Mouse (Mus musculus) left cerebral cortex, postnatal 4 days (tissue): ENCODE measurements around the gene Skida1. TPM values are rescaled to one million over a fixed set of nuclear protein-coding genes. Genes with fewer than 3 reads are reported as not detected.

ENCODE experiments used
- DNase-seq: peaks from one replicate; pipeline ENCODE4 v3.0.0-alpha.2; 2022
- intact Hi-C: fragments of 180-260 bp; cut with DNase I; formaldehyde crosslinking; loops from one replicate; pipeline ENCODE4 v1.15.1; 2025
- microRNA-seq: library from miRNA; unstranded; fragments of <30 nt; microRNA quantifications from one replicate; pipeline ENCODE4 v1.2.0, GENCODE M21; 2022
- total RNA-seq, 2 experiments: library from RNA; stranded (reverse); gene quantifications; 2 replicates each; pipeline ENCODE4 v1.2.3; 2021

Skida1 gene
- total RNA-seq, 2 experiments from 2014 or later = 11.6 to 13.9 TPM

- intact Hi-C loops = loop anchor here (10.0 kb wide), 1 partner anchor 592 kb away; no protein-coding TSS in a partner anchor
- DNase-seq = peak; percentile 64
These were observed 22.5 kb downstream of the Skida1 start for GRCm38 (mm10) chr2:18026116-18026947.

- intact Hi-C loops = loop anchor here (10.0 kb wide), 1 partner anchor 591 kb away; no protein-coding TSS in a partner anchor
- DNase-seq = no peak
These were observed 23.1 kb downstream of the Skida1 start for GRCm38 (mm10) chr2:18025781-18026115.

GRCm38 (mm10) chr2:18025116-18025515 lies 23.7 kb downstream of the Skida1 start:
- DNase-seq = no peak
- intact Hi-C loops = loop anchor here (10.0 kb wide), 1 partner anchor 590 kb away; no protein-coding TSS in a partner anchor

GRCm38 (mm10) chr2:18022886-18023285 lies 26.0 kb downstream of the Skida1 start:
- intact Hi-C loops = loop anchor here (5.0 to 10.0 kb wide), 2 partner anchors 171 to 588 kb away; no protein-coding TSS in a partner anchor
- DNase-seq = no peak

DNA sequence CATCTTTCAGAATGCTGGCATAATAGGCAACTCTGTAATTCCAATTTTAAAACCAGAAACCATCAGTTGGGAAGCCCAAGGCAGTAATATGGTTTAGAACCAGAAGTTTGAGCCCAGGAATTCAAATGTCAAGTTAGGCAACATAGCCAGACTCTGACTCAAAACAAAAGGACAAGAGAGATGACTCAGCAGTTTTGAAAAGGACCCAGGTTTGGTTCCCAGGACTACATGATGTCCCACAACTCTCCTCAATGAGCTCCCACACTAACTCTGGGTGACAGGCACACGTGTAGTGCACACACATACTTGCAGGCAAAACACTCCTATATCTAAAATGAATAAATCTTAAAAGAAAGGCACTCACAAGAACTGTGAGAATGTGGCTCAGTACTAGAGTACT lies 29.7 kb downstream of the Skida1 start:
- DNase-seq = no peak
- intact Hi-C loops = no loop called here

DNA sequence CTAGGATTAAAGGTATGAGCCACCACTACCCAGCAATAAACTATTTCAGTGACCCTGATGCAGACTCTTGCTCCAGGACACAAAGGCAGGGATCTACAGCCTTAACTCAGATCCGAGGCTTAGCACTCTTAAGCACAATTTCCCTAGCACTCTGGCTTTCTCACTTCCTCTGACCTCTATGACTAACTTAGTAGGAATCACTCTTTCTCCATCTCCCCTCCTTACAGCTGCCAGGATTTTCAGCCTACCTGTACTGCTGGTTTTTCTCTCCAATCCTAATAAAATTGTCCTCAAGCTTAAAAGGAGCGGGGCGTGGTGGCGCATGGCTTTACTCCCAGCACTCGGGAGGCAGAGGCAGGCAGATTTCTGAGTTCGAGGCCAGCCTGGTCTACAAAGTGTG lies 31.5 kb downstream of the Skida1 start:
- no peak for DNase-seq
- intact Hi-C loops = no loop called here

DNA sequence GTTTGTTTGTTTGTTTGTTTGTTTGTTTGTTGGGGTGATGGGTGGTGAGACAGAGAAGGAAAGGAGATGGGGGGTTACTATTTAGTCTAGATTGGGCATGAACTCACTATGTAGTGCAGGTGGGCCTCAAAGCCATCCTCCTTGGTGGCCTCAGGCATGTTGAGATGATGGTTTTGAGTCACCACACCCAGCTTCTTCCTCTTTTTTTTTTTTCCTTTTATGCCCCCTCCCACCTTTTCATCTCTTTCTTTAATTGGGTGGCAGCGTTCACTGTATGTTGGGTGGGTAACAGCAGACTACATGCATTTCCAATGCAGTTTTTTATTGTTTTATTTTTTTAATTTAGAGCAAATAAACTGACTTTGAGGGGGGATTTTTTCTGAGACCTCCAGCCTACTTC lies 32.2 kb downstream of the Skida1 start:
- no peak for DNase-seq
- intact Hi-C loops = no loop called here

DNA sequence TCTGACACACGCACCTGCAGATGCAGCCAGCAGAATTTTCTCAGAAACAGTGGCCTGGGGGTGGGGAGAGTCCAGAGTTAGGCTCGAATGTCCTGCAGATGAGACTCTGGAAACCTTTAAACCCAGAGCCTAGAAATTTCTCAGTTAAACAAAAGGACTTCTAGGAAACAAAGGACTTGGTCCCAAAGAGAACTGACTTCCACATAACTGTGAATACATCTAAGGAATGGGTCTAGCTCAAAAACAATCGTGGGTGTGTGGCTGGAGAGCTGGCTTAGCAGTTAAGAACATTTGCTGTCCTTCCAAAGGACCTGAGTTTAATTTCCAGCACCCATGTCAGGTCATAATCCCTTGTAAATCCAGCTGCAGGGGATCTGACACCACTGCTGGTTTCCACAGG lies 33.3 kb downstream of the Skida1 start:
- DNase-seq = no peak
- intact Hi-C loops = no loop called here

DNA sequence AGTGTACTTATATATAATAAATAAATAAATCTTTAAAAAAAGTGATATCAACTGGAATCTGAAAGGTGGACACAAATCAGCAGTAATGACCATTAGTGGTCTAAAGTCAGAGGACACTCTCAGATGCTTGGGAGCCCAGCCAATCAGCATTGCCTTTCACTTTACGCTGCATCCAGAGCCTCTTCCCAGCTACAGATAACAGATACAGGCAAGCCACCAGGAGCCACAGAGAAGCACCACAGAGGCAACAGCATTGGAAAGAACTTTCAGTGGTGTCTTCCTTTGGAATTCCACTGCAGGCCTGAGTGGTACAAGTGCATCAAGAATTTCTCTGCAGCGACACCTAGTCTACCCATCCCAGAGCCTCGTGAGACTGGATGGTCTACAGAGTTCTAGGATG lies 36.0 kb downstream of the Skida1 start:
- intact Hi-C loops = no loop called here

GRCm38 (mm10) chr2:18011226-18011625 lies 37.6 kb downstream of the Skida1 start:
- no peak for DNase-seq
- intact Hi-C loops = no loop called here

More for the DNA sequence above, 36.0 kb downstream of the Skida1 start:
- DNase-seq = no peak

GRCm38 (mm10) chr2:18005137-18005536 lies 43.7 kb downstream of the Skida1 start:
- DNase-seq = no peak
- intact Hi-C loops = no loop called here

GRCm38 (mm10) chr2:18004286-18004685 lies 44.6 kb downstream of the Skida1 start:
- intact Hi-C loops = no loop called here

DNA sequence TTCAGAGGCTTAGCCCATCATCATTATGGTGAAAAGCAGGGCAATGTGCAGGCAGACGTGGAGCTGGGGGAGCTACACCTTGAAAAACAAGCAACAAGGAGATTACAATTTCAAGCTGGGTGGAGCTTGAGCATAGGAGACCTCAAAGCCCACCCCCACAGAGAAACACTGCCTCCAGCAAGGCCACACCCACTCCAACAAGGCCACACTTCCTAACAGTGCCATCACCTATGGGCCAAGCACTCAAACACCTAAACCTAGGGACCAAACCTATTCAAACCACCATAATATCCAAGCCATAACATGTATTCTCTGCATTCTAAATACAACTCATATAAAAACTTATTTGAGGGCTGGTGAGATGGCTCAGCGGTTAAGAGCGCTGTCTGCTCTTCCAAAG lies 46.5 kb downstream of the Skida1 start:
- DNase-seq = no peak
- intact Hi-C loops = no loop called here

More at GRCm38 (mm10) chr2:18004286-18004685, 44.6 kb downstream of the Skida1 start:
- DNase-seq = no peak

- intact Hi-C loops = no loop called here
These were observed 52.0 kb downstream of the Skida1 start, which contains the start of gene H2al2a for GRCm38 (mm10) chr2:17996858-17997257. Gene H2al2a, minus strand, starts transcription at chr2:17996958.

More at GRCm38 (mm10) chr2:17996858-17997257, 52.0 kb downstream of the Skida1 start, which contains the start of gene H2al2a:
- DNase-seq = no peak

Small RNA genes within 50 kb of the gene (microRNA-seq; reads per million reads assigned to microRNA genes)
- gene Mir7655 = 4.2 reads per million, percentile 9 among the genes with 10 or more reads in this experiment

Other genes starting within 250 kb of the Skida1 start
- gene H2al2a, start 52.1 kb downstream of the Skida1 start, total RNA-seq = not detected
- 1 to 10 TPM; 3.2 to 5.2 TPM for gene A930004D18Rik, start 11.3 kb downstream of the Skida1 start, total RNA-seq
- gene Mllt10, start 6.2 kb upstream of the Skida1 start, total RNA-seq = 10 to 100 TPM; 50.4 to 59.6 TPM